Mouse (Mus musculus) spleen, adult 18-20 months (tissue): ENCODE measurements around the gene Pimreg.

Experiments
- DNase-seq, 2 experiments: peaks; one replicate each; pipeline ENCODE4 v3.0.0; 2022; ENCODE audit warnings: mixed read lengths in 2 of 2

Pimreg gene

DNA sequence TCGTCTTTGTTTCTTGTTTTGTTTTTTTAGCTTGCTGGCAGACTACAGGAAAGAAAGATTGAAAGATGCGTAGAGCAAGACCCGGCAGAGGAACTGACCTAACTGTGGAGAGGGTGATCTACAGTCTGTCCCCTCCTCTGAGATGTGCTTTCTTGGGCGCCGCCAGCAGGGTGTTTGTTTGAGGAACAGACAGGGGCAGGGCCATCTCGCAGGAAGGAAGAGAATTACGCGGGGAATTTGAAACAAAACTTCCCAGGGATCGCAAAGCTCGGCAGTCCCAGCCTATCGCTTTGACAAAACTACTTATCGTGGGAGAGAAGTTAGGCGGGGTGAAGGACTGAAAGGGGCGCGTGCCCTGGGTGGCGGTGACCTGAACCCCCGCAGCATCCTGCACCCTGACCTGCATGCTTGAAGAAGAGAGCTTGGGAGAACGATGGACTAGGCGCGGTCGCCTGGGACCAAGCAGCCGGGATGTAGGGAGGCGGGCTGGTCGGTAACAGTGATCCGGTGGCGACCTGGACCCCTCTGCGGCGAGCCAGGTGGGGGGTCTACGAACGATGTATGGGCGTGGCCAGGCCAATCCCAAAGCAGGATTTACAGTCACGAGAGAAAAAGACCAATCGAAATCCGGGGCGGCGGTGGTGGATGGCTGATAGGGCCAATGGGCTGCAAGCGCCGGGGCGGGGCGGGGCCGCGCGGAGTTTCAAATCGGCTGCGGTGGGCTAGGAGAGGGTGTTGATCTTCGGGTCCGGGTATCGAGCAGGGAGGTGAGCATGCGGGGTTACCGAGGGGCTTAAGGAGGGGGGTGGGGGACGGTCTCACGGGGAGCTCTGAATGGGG is at the start of gene Pimreg:
TSS of gene Pimreg (plus strand) at position 265 of the 840 bp plus-strand sequence.
- peak; percentile 56 to 75 for DNase-seq

DNA sequence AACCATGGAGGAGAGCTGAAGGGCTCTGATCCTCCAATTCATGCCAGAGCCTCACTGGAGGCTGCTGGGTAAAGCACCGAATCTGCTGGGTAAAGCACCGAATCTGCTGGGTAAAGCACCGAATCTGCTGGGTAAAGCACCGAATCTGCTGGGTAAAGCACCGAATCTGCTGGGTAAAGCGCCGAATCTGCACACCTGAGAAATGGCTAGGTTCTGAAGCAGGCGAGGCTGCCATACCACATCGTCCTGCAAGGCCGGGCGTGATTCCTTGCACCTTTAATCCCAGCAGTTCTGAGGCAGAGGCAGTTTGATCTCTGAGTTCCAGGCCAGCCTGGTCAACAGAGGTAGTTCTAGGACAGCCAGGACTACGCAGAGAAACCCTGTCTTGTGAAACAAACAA is 49.4 kb upstream of the Pimreg start:
- DNase-seq = no peak

- DNase-seq = no peak
Observed at GRCm38 (mm10) chr11:71995968-71996511, 45.8 kb upstream of the Pimreg start.

- no peak for DNase-seq
Observed at GRCm38 (mm10) chr11:71996805-71997204, 45.0 kb upstream of the Pimreg start.

- DNase-seq = no peak
Observed at GRCm38 (mm10) chr11:72000194-72000593, 41.6 kb upstream of the Pimreg start.

DNA sequence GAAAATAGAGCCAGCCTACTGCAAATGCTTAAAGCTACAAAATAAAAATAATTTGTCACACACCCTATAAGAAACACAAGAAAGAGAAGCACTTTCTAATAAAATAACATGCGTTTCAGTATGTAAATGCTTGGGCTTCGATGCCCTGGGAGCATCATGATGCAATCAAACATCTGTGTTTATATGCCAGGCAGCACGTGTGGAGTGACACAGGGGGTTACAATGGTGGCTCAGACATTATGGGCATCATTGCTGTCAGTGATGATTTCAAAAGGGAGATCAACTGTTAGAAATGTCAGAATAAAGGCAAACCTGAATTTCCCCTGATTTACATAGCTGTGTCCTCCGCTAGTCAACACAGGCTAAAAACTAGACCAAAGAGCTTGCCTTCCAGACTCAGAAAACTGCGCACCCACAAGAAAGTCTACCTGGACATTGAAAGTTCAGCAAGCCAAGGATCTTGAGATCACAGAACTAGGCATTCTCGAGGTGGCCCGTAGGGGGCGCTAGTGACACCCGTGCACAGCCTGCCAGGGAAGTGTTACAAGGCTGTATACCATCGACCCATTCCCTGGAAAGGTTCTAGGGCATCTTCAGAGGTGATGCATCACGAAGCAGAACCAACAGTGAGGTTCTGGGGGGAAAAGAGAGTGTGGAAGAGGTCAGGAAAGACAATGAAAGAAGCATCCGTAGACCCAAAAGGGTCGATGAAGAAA is 39.5 kb upstream of the Pimreg start:
- peak in 1 of 2 experiments; percentile 34 for DNase-seq

DNA sequence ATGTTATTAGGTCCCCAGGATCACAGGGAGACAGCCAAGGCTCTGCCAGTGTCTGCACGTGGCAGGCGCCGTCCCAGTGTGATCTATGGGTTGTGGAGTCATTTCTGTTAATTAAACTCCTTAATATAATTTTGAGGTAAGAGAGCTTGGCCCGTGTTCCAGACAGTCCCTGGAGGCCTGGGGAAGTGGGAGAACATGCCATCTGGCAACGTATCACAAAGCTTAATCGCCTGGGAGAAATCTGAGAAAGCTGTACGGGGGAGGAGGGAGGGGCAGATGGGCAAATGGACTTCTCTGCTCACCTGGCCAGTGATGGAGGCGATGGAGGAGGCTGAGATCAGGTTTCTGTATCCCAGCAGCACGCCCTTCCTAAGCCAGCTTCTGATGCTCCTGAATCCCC is 38.7 kb upstream of the Pimreg start:
- no peak for DNase-seq

- no peak for DNase-seq
Observed at GRCm38 (mm10) chr11:72005547-72005946, 36.3 kb upstream of the Pimreg start.

- DNase-seq = no peak
Observed at GRCm38 (mm10) chr11:72010367-72010766, 31.5 kb upstream of the Pimreg start.

GRCm38 (mm10) chr11:72010940-72011722 is 30.7 kb upstream of the Pimreg start:
- no peak for DNase-seq

GRCm38 (mm10) chr11:72011955-72012354 is 29.9 kb upstream of the Pimreg start:
- DNase-seq = no peak

- DNase-seq = no peak
Observed at GRCm38 (mm10) chr11:72014674-72015073, 27.2 kb upstream of the Pimreg start.

DNA sequence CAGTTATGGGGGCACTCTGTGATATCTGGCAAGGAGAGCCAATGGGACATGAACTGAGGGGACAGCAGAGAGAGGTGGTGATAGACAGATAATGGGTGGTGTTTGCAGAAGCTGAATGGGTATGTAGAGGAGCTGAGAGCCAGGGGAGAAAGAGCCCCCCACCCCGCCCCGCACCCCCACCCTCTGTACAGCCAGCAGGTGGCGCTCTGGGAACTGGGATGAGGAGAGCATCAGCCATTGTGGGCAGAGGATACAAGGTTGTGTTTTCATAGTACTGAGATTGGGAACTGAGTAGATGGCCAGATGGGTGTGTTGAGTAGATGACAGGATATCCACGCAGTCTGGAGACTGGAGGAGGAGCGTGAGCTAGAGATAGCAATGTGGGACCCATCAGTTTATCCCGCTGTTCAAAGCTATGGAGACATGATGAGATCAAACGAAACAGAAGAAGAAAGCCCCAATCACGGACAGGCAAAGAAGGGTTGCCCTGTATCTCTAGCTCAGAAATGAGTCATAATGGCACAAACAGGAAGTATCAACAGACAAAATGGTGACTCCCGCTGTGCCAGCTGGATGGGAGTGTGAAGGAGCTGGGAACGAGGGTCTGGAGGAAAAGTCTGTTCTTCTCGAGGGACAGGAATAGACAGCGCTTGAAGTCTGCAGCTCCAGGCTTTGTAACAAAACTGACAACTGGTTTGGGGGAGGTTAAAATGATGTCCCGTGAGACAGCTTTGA is 25.1 kb upstream of the Pimreg start:
- DNase-seq = no peak

- DNase-seq = no peak
Observed at GRCm38 (mm10) chr11:72017253-72017601, 24.6 kb upstream of the Pimreg start.

- DNase-seq = no peak
Observed at GRCm38 (mm10) chr11:72021015-72021414, 20.8 kb upstream of the Pimreg start.

GRCm38 (mm10) chr11:72022827-72023226 is 19.0 kb upstream of the Pimreg start:
- DNase-seq = no peak

DNA sequence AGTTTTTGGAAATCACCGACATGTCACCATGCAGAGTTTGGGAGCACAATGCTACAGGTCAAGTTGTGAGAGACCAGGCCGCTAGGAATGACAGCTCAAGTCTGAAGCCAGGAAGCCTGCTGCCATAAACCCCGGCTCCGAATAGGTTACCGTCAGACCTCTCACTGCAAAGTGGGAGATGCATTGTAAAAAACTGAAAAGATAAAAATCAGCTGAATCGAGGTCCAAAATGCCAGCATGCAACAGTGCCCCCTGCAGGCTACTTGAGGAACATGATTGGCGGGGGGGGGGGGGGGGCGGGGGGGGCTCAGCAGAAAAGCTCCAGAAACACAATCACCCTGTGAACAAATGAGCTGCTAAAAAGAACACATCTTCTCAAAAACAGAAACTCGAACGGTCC is 18.3 kb upstream of the Pimreg start:
- DNase-seq = no peak

DNA sequence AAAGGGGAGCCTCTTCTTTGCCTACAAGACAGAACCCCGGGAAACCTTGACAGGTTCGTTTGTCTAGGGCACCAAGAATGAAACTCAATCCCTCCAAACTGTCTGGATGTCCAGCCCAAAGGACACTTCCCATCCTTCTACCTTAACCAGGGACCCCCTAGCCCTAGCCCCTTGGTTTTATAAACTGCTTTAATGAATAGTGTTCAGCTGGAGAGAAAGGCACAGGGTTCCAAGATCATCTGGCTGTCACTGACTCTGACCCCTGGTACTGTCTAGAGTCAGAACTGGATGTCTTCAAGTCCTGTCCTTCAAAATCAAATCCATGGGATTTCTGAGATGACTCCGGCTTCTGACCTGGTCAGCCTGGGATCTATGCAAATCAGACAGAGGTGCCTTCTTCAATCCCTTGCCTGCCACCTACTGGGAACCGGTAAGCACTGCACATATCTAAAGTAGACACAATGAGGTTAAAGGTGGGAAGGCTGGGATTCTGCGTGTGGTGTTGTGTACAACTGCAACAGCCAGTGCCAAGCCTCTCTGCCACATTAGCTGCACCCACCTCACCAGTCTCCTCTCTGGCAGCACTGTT is 17.5 kb upstream of the Pimreg start:
- DNase-seq = peak in 1 of 2 experiments; percentile 52

DNA sequence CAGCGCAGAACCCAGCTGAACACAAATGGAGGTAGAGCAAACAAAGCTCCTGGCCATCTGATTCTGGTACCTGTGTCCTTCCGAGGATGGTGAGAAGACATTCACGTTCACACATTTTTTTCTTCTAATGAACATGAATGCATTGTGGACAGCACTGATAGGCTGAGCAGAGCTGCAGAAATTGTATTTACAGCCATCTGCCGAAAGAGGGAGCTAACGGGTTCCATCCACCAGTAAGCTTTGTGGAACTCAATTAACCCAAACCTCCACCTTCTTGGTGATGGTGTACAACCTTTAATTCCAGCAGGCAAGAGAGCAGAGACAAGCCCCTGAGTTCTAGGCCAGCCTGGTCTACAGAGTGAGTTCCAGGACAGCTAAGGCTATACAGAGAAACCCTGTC is 16.0 kb upstream of the Pimreg start:
- DNase-seq = no peak

DNA sequence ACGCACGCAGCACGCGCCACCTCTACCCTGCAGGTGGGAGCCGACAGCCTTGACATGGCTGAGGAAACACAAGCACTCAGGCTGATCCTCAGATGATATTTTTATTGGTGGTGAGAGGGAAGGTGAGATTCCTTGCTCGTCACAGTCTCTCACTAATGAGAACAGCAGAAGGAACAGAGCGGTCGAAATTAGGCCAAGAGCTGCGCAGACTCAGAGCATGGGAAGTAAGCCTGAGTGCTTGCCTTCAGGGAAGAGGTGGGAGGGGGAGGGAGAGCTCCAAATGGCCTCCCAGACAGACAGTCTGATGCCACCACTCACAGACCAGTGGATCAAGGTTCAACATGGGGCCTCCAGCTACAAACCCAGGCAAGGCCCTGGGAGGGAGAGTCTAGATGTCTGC is 15.3 kb upstream of the Pimreg start:
- no peak for DNase-seq

DNA sequence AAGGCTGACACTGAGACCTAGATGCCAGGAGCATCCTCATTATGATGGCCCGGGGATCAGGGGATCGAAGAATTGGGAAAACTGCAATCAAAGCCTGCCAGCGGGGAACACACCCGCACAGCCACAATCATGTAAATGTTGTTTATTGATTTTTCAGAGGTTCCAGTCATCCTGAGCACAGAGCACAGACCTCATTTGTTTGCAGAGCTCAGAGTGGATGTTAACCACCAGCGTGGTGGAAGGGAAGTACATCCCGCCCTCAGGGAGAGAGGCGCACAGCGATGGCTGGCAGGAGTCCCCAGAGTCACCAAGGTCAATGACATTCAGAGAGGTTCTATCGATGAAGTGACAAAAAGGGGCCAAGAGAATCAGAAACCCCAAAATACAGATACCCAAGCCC is 14.0 kb upstream of the Pimreg start:
- DNase-seq = no peak

- DNase-seq = no peak
Observed at GRCm38 (mm10) chr11:72029143-72029542, 12.7 kb upstream of the Pimreg start.
